Mouse (Mus musculus) lung, adult 2 months (tissue): ENCODE data around the gene Lrmda.
A peak's percentile ranks its signal among the peaks of the same experiment; 100 is the strongest.

Source experiments
- CTCF ChIP-seq: fragments of 200-500 bp; IDR thresholded peaks from 2 replicates; pipeline ENCODE4 v1.5.1; 2011; ENCODE audit warnings: mild to moderate bottlenecking, low read length, control low read depth; ENCODE audit not compliant: insufficient read depth
- POLR2A ChIP-seq: fragments of 200-500 bp; IDR thresholded peaks from 2 replicates; pipeline ENCODE4 v1.6.1; 2011; ENCODE audit warnings: low read depth, mild to moderate bottlenecking, control low read depth, low read length, borderline replicate concordance; ENCODE audit errors: extremely low read depth

- no peak for TF ChIP-seq CTCF
- TF ChIP-seq POLR2A, result peak; percentile 53; the same call in 1 of the 2 replicates
These were observed at the start of gene Lrmda for GRCm38 (mm10) chr14:22019252-22019948.
